In the genomic region with DNA sequence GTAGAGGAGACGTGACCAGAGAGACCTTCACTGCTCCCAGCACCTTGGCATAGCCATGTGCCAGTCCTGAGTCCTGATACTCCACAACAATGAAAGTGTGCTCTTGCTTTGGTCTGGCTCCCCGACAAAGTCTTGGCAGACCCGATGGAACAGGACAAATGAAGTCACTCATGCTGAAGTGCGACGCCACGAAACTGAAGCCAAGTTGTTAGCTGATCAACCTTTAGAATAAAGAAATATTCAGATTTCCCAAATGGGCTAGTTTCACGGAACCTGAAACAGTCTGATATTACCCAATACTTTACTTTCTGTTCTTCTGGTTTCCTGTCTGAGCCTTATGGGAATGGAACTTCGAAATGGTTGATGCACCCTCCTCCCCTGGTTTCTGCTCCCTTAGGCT, we compare ENCODE assay signal across 12 mouse cellular contexts.
"Had no signal": no experiment of that assay in that cellular context is flagged by ENCODE, and none has a peak within 500 bp of the region (broad histone marks: within the 10 kb centered on the region; RNA-seq: fewer than 3 reads in every experiment).

No protein-coding gene starts in this region.

- DNase-seq: left cerebral cortex, postnatal 4 days; liver; liver, embryonic 13.5 days; liver, postnatal 0 days; lung, adult 18-20 months; lung, adult 2 months; lung, embryonic 14.5 days; lung, postnatal 10 days; lung, postnatal 14 days; lung, postnatal 36 days; lung, postnatal 4 days; midbrain, embryonic 14.5 days had no signal
